Comparison of ENCODE assay signal across 8 mouse cellular contexts in the genomic region with DNA sequence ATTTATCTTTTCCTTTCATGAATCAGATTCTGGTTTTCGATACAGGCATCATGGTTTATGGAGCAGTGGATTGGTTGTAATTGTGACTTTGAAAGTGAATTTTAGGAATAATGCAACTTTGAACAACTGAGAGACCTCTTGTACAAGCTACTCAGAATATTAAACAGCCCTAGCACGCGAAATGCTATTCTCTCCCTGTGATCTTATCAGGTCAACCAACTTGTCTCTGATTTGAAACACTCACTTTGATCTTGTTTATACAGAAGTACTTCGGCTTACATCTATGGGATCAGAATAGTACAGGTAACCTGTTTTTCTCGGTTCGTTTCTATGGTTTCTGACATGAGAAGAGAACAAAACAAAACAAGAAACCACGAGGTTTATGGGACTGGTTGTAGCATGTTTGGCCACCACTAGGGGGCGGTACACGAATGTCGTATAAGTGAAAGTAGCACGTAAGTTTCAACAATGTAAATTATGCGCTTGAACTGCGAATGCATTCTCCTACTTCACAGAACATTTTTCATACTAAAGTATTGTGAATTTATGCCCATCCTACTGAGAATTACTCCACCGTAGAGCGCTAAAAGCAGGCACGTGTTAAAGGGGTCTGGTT.
A peak's percentile ranks its signal among the peaks of the same experiment; 100 is the strongest.
DNase-seq lines count a peak whose midpoint lies in the region; ATAC-seq lines count a peak whose summit lies in the region.

No protein-coding gene starts in this region.

- H3K9me3 ChIP-seq in megakaryocyte, embryonic 14.5 days = no peaks in the 10 kb centered on the region

- intact Hi-C loops in left cerebral cortex, postnatal 10 days (cut with DNase I) = loop anchor here (5.0 kb wide), 2 partner anchors 922 to 1807 kb away; partner anchors contain the start of gene Epha3

- no peaks in the 10 kb centered on the region for H3K27me3 ChIP-seq in megakaryocyte, embryonic 14.5 days (replicated peaks)

- ATAC-seq in inflammation-experienced regulatory T-cells, adult 6 months = peak; percentile 96

- peak; percentile 40 for DNase-seq in WW6 (ENCODE audit: low read depth, low spot score)
- peak; percentile 84 to 86 for DNase-seq in cerebellum, postnatal 14 days
- DNase-seq in frontal cortex, postnatal 25 days (ENCODE audit: low spot score in 2 of 2) = peak; percentile 42 to 48
- DNase-seq in left cerebral cortex, postnatal 10 days (ENCODE audit: extremely low spot score in 1 of 2, low spot score in 2 of 2) = peak; percentile 55 to 76
- DNase-seq in right cerebral cortex, postnatal 10 days (ENCODE audit: low spot score in 2 of 2) = peak; percentile 72 to 81
- peak; percentile 30 to 77 for DNase-seq in urinary bladder, postnatal 4 days (ENCODE audit: low spot score in 2 of 2)

- H3K36me3 ChIP-seq in megakaryocyte, embryonic 14.5 days (replicated peaks; ENCODE audit: low read length) = no peaks in the 10 kb centered on the region

- H3K4me3 ChIP-seq in megakaryocyte, embryonic 14.5 days (replicated peaks) = peak overlapping the region; percentile 85

- H3K4me1 ChIP-seq in megakaryocyte, embryonic 14.5 days = peaks cover 19% of the 10 kb centered on the region

Comparison
In these comparisons a context has a peak if more than half of its experiments do, and no peak if none do; other contexts are left out.
1. Peak in every context shown above with its lines: DNase-seq, ATAC-seq and H3K4me3 ChIP-seq.